Mouse (Mus musculus) liver, embryonic 14.5 days (tissue): ENCODE measurements around the gene Esrrb. TPM values are rescaled to one million over a fixed set of nuclear protein-coding genes. Genes with fewer than 3 reads are reported as not detected.

ENCODE experiments used
- ATAC-seq: fragments of 200-750 bp; cut with Nextera tagmentation; 2 replicates; pipeline ENCODE4 v1.8.0; 2017; ENCODE audit warnings: moderate number of reproducible peaks, mild to moderate bottlenecking, moderate library complexity; ENCODE audit not compliant: insufficient read depth
- DNase-seq, 3 experiments: peaks; one replicate each; pipeline ENCODE4 v3.0.0-alpha.2; 2012 to 2013; ENCODE audit warnings: low read depth in 3 of 3, low spot score in 3 of 3
- H3K27ac ChIP-seq: fragments of 300-500 bp; sonication (generic); 2 replicates; pipeline ENCODE4 v1.5.1; 2014; ENCODE audit warnings: moderate library complexity, mild to moderate bottlenecking, control low read depth, inconsistent platforms
- H3K27me3 ChIP-seq: fragments of 300-500 bp; sonication (generic); 2 replicates; pipeline ENCODE4 v1.6.1; 2014; ENCODE audit warnings: mild to moderate bottlenecking, low read length, moderate library complexity; ENCODE audit not compliant: control insufficient read depth, insufficient read depth
- H3K36me3 ChIP-seq: fragments of 300-500 bp; sonication (generic); replicated peaks from 2 replicates; pipeline ENCODE4 v1.6.1; 2014; ENCODE audit warnings: low read depth; ENCODE audit not compliant: control insufficient read depth, insufficient read depth
- H3K4me1 ChIP-seq, 2 experiments: fragments of 200-500 bp in 1 of 2; fragments of 300-500 bp in 1 of 2; sonication (generic) in 1 of 2; replicated peaks; 2 replicates each; pipeline ENCODE4 v1.6.1; 2012 to 2014; ENCODE audit warnings: antibody characterized with exemption in 1 of 2, inconsistent platforms in 1 of 2, low read length in 1 of 2; ENCODE audit not compliant: control insufficient read depth in 2 of 2, insufficient read depth in 2 of 2
- H3K4me2 ChIP-seq: fragments of 300-500 bp; sonication (generic); 2 replicates; pipeline ENCODE4 v1.6.1; 2014; ENCODE audit warnings: low read depth, mild to moderate bottlenecking, control low read depth, moderate library complexity
- H3K4me3 ChIP-seq, 2 experiments: fragments of 200-500 bp in 1 of 2; fragments of 300-500 bp in 1 of 2; sonication (generic) in 1 of 2; 2 replicates each; pipeline ENCODE4 v1.5.1; 2012 to 2014; ENCODE audit warnings: low read depth in 2 of 2, low read length in 2 of 2, mild to moderate bottlenecking in 2 of 2, control low read depth in 1 of 2, inconsistent platforms in 1 of 2, moderate library complexity in 1 of 2; ENCODE audit not compliant: insufficient read depth in 1 of 2
- H3K9ac ChIP-seq: fragments of 300-500 bp; sonication (generic); replicated peaks from 2 replicates; pipeline ENCODE4 v1.6.1; 2014; ENCODE audit warnings: mild to moderate bottlenecking, control low read depth, moderate library complexity
- H3K9me3 ChIP-seq: fragments of 300-500 bp; sonication (generic); 2 replicates; pipeline ENCODE4 v1.6.1; 2016; ENCODE audit warnings: low read length, mixed read lengths; ENCODE audit not compliant: control insufficient read depth
- CTCF ChIP-seq: IDR thresholded peaks from 2 replicates; pipeline ENCODE4 v1.5.1; 2016; ENCODE audit warnings: antibody characterized with exemption, low read depth, control low read depth
- EP300 ChIP-seq: IDR thresholded peaks from 2 replicates; pipeline ENCODE4 v1.6.1; 2016; ENCODE audit warnings: antibody characterized with exemption, low read depth
- WGBS: fragments of 180-500 bp; shearing (Covaris S2); extraction: QIAGEN DNeasy Blood & Tissue Kit; methylation state at CpG from one replicate; pipeline ENCODE4 v1.1.7; 2014; ENCODE audit not compliant: insufficient replicate concordance; 5-methylcytosine and 5-hydroxymethylcytosine counted together
- polyA plus RNA-seq, 2 experiments: library from polyadenylated mRNA; depleted of rRNA in 1 of 2; stranded (reverse) in 1 of 2; unstranded in 1 of 2; fragments of >200 nt; fragmentation: Nextera tagmentation in 1 of 2; extraction: Ambion mirVana in 1 of 2; gene quantifications; 2 replicates each; pipeline versions ENCODE4 v1.2.1 to v1.2.3; 2012 to 2014

Esrrb gene
- polyA plus RNA-seq, 2 experiments: 0.03 to 0.09 TPM

DNA sequence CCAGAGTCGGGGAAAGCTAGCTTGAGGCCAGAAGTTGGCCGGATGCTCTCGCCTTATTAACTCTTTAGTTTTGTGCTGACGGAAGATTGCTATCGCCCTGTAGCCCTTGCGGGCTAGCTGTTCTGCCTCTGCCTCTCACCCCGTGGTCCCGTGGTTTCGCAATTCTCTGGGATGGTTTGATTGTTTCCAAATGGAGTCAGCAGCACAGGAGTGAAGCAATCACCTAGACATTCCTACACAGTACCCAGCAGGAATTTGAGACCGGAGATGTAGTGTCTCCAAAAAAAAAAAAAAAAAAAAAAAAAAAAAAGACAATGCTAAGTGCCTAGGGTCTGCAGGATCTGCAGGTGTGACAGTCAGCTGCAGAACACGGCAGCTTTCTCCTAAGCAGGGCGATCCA is 112.7 kb downstream of the Esrrb start:
- H3K27me3 ChIP-seq: no peaks in the 10 kb centered on the region
- no peak overlapping the region for H3K27ac ChIP-seq
- 35% methylated on average over 12 of the region's 12 CpGs for WGBS
- H3K4me1 ChIP-seq: 0 out of 4 replicates have a peak, but pooled peaks cover 0 to 3% of the 10 kb centered on the region in 2 experiments
- H3K9ac ChIP-seq: no peak overlapping the region
- H3K36me3 ChIP-seq: no peaks in the 10 kb centered on the region
- no peaks in the 10 kb centered on the region for H3K9me3 ChIP-seq
- H3K4me3 ChIP-seq: no peak overlapping the region
- H3K4me2 ChIP-seq: no peak overlapping the region
- TF ChIP-seq CTCF (no peak), EP300 (no peak)
- ATAC-seq: no peak
- peak in 2 of 3 experiments; percentile 4 to 17 for DNase-seq

DNA sequence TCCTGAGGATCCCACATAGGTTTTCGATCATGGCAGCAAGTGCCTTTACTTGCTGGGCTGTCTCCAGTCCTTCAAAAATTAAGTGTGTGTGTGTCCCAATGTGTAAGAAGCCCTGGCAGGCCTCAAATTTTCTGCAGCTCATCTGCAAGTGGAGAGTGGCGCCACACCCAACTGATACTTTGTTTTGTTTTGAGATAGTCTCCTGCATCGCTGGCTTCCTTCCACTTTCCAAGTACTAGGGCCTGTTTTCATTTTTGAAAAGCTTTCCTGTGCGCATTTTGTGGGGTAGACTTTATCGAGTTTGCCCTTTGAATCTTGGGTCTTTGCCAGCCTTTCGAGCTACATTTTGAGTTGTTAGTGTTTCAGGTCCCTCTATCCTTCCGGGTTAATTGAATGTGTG is 115.1 kb downstream of the Esrrb start:
- 46% methylated on average over 7 of the region's 7 CpGs for WGBS
- Histone ChIP-seq H3K4me3 (no peak overlapping the region), H3K4me1 (0 out of 4 replicates have a peak, but pooled peaks cover 0 to 3% of the 10 kb centered on the region in 2 experiments), H3K27me3 (no peaks in the 10 kb centered on the region), H3K27ac (no peak overlapping the region), H3K9ac (no peak overlapping the region), H3K9me3 (no peaks in the 10 kb centered on the region), H3K4me2 (no peak overlapping the region), H3K36me3 (no peaks in the 10 kb centered on the region)
- no peak for ATAC-seq
- TF ChIP-seq CTCF: no peak
- DNase-seq: no peak

DNA sequence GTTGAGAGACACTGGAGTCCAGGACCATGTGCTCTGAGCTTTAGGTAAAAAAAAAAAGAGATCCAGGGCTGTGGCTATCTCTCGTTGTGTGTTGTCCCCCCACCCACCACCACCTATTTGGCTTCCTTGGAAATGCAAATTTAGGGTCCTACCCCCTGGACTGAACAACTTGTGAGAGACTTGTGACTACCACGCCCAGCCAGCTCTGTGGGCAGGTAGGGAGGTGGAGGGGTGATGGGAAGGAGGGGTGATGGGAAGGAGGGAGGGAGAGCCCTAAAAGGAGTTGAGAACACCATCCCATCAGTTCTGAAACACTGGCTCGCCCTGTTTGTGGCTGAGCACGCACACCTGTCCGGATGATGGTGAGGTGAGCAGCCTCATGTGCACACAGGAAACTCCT is 118.0 kb downstream of the Esrrb start:
- no peaks in the 10 kb centered on the region for H3K36me3 ChIP-seq
- no peaks in the 10 kb centered on the region for H3K9me3 ChIP-seq
- no peaks in the 10 kb centered on the region for H3K27me3 ChIP-seq
- WGBS: 47% methylated on average over 5 of the region's 5 CpGs
- H3K4me1 ChIP-seq: 0 out of 4 replicates have a peak, but pooled peaks cover 0 to 3% of the 10 kb centered on the region in 2 experiments
- TF ChIP-seq EP300 (no peak), CTCF (no peak)
- DNase-seq: no peak
- H3K27ac ChIP-seq: no peak overlapping the region
- no peak overlapping the region for H3K4me2 ChIP-seq
- no peak for ATAC-seq
- no peak overlapping the region for H3K9ac ChIP-seq
- no peak overlapping the region for H3K4me3 ChIP-seq

DNA sequence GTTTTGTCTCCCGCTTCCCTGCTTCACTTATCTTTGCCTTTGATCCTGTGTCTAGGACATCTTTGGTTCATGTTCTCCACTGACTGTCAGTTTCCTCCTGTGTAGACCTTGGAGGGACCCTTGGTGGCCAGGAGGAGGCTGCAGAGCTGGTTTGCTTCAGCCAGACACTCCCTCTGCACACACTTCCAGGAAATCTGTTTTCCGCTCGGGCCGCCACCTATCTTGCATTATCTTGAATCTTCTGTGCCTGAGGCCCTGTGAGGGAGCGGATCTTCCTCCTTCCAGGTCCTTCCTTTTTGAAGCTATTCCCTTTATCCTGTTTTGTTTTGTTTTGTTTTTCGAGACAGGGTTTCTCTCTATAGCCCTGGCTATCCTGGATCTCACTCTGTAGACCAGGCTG is 121.1 kb downstream of the Esrrb start:
- no peak overlapping the region for H3K4me2 ChIP-seq
- no peak overlapping the region for H3K9ac ChIP-seq
- 55% methylated on average over 6 of the region's 6 CpGs for WGBS
- no peak for TF ChIP-seq CTCF
- no peak for TF ChIP-seq EP300
- H3K27me3 ChIP-seq: no peaks in the 10 kb centered on the region
- no peak overlapping the region for H3K4me3 ChIP-seq
- H3K4me1 ChIP-seq: no peaks in the 10 kb centered on the region
- ATAC-seq (no peak), DNase-seq (no peak)
- no peaks in the 10 kb centered on the region for H3K36me3 ChIP-seq
- H3K27ac ChIP-seq: no peak overlapping the region
- H3K9me3 ChIP-seq: no peaks in the 10 kb centered on the region

DNA sequence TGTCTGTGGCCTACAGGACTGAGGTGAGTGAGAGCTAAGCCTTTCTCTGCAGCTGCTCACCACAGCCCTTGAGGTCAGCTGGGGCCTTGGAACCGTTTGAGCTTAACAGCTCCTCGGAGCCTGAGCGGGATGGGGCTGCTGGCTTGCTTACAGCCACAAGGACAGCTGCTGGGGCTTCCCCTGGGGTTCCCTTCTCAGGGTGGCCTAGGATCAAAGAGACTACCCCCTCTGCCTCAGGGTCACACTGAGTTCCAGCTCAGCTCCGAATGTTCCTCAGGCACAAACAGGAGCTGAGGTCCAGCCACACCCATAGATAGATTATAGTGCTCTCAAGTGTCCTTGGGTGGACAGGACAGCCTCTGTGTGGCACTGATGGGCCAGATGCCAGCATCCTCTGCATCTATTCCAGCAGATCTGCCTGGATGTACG is 122.5 kb downstream of the Esrrb start:
- no peak overlapping the region for H3K27ac ChIP-seq
- DNase-seq (no peak), ATAC-seq (no peak)
- H3K36me3 ChIP-seq: no peaks in the 10 kb centered on the region
- H3K4me3 ChIP-seq: no peak overlapping the region
- H3K27me3 ChIP-seq: no peaks in the 10 kb centered on the region
- no peaks in the 10 kb centered on the region for H3K4me1 ChIP-seq
- TF ChIP-seq EP300: no peak
- no peak overlapping the region for H3K9ac ChIP-seq
- 42% methylated on average over 5 of the region's 5 CpGs for WGBS
- no peaks in the 10 kb centered on the region for H3K9me3 ChIP-seq
- H3K4me2 ChIP-seq: no peak overlapping the region
